22 mouse cellular contexts compared by ENCODE assay signal in the genomic region with DNA sequence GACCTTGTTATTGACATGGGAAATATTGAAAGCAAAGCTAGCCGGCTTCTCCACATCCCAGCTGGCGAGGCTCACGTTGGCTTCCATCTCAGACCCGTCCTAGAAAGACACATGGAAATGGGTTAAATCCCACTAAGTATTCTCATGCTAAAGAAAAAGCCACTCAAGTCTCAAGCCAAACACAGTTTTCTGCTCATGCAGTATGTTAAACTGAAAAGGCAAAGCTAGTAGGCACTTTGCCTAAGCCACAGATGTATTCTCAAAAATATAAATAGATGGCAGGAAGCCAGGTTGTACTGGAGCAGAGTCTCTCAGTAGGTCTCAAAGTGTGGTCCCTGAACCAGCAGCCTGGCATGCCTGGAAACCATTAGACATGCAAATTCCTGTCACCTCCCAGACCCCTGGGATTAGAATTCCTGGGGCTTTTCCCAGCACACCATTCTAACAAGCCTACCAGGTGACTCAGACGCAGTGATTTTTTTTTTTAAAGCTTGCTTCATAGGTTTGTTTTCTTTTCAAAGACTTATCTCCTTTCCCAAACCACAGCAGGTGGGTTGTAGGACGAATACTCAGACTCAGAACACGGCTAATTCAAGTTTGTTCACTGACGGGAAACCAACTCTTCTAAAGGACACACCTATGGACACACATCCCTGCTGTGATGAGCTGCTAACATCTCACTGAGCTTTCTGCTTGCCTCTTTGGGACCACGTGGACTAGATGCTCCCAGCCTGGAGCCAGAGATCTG. TPM values are rescaled to one million over a fixed set of nuclear protein-coding genes. Genes with fewer than 3 reads are reported as not detected.
A peak's percentile ranks its signal among the peaks of the same experiment; 100 is the strongest.
DNase-seq lines count a peak whose midpoint lies in the region; ATAC-seq lines count a peak whose summit lies in the region.
"Had no signal": no experiment of that assay in that cellular context is flagged by ENCODE, and none has a peak within 500 bp of the region (broad histone marks: within the 10 kb centered on the region; RNA-seq: fewer than 3 reads in every experiment).

No protein-coding gene starts in this region.

- ATAC-seq in hindbrain, embryonic 11.5 days (ENCODE audit: low FRiP score) = no peak
- no peak for ATAC-seq in hindbrain, embryonic 16.5 days
- ATAC-seq: activated CD4-positive, CD25-positive, alpha-beta regulatory T cell, adult 4 months; liver, postnatal 0 days; midbrain, embryonic 15.5 days had no signal

- H3K27me3 ChIP-seq in hindbrain, embryonic 11.5 days (ENCODE audit: control insufficient read depth, insufficient read depth, low read length) = no peaks in the 10 kb centered on the region
- no peaks in the 10 kb centered on the region for H3K27me3 ChIP-seq in hindbrain, embryonic 16.5 days (replicated peaks; ENCODE audit: control insufficient read depth, insufficient read depth, low read length)
- H3K27me3 ChIP-seq: hindbrain, embryonic 12.5 days; midbrain, embryonic 15.5 days; neural tube, embryonic 15.5 days; stomach, embryonic 15.5 days had no signal

- H3K4me1 ChIP-seq in hindbrain, embryonic 11.5 days (replicated peaks; ENCODE audit: control insufficient read depth, insufficient read depth, low read length) = no peaks in the 10 kb centered on the region
- H3K4me1 ChIP-seq in hindbrain, embryonic 16.5 days (ENCODE audit: control insufficient read depth, insufficient read depth, low read depth, low read length) = no peaks in the 10 kb centered on the region
- H3K4me1 ChIP-seq: heart, embryonic 10.5 days; hindbrain, embryonic 12.5 days; midbrain, embryonic 15.5 days; neural tube, embryonic 15.5 days; stomach, embryonic 15.5 days had no signal

- WGBS in hindbrain, embryonic 11.5 days = 56% methylated on average over 9 of the region's 9 CpGs
- WGBS in hindbrain, embryonic 16.5 days = 55% methylated on average over 9 of the region's 9 CpGs

- no peaks in the 10 kb centered on the region for H3K36me3 ChIP-seq in hindbrain, embryonic 11.5 days (ENCODE audit: control insufficient read depth, insufficient read depth, low read length)
- H3K36me3 ChIP-seq in hindbrain, embryonic 16.5 days (ENCODE audit: control insufficient read depth, insufficient read depth, low read length) = no peaks in the 10 kb centered on the region; the same call in 1 of the 2 replicates

- no peak overlapping the region for H3K4me2 ChIP-seq in hindbrain, embryonic 11.5 days (replicated peaks; ENCODE audit: low read depth, low read length)
- H3K4me2 ChIP-seq in hindbrain, embryonic 16.5 days (ENCODE audit: low read length) = no peak overlapping the region
- H3K4me2 ChIP-seq: hindbrain, embryonic 12.5 days; midbrain, embryonic 15.5 days; neural tube, embryonic 15.5 days; stomach, embryonic 15.5 days had no signal

- no peak overlapping the region for H3K27ac ChIP-seq in hindbrain, embryonic 11.5 days (ENCODE audit: low read depth, low read length)
- H3K27ac ChIP-seq in hindbrain, embryonic 16.5 days (ENCODE audit: low read depth, low read length) = no peak overlapping the region
- H3K27ac ChIP-seq: heart, embryonic 10.5 days; hindbrain, embryonic 12.5 days; layer of hippocampus, adult 2 months; midbrain, embryonic 15.5 days; neural tube, embryonic 15.5 days; stomach, embryonic 15.5 days had no signal

- peak; percentile 4 to 33 for DNase-seq in left cerebral cortex, postnatal 25 days (ENCODE audit: low spot score in 2 of 2)
- DNase-seq in left cerebral cortex, adult 8-10 months (ENCODE audit: low spot score in 2 of 2) = no peak
- DNase-seq in Muller cell, postnatal 12 days (ENCODE audit: inconsistent ontology term) = peak; percentile 48
- peak; percentile 23 for DNase-seq in brain, adult 2 months (ENCODE audit: low read depth, low spot score)
- DNase-seq in hindbrain, embryonic 11.5 days (ENCODE audit: low spot score) = no peak
- no peak for DNase-seq in thymus, postnatal 4 days
- DNase-seq: adrenal gland, postnatal 14 days; cerebellum, adult 2 months; cerebellum, postnatal 36 days; kidney, adult 8-10 months; kidney, postnatal 14 days; liver, postnatal 0 days; lung, postnatal 10 days; thymus, adult 18-20 months had no signal

- no peak overlapping the region for H3K9ac ChIP-seq in hindbrain, embryonic 11.5 days (ENCODE audit: low read depth, low read length)
- H3K9ac ChIP-seq in hindbrain, embryonic 16.5 days (ENCODE audit: low read depth, low read length) = no peak overlapping the region
- H3K9ac ChIP-seq: hindbrain, embryonic 12.5 days; liver, postnatal 0 days; midbrain, embryonic 15.5 days; neural tube, embryonic 15.5 days; stomach, embryonic 15.5 days had no signal

- no peak overlapping the region for H3K4me3 ChIP-seq in hindbrain, embryonic 11.5 days (ENCODE audit: low read depth, low read length)
- no peak overlapping the region for H3K4me3 ChIP-seq in hindbrain, embryonic 16.5 days (ENCODE audit: low read length)
- H3K4me3 ChIP-seq: heart, embryonic 10.5 days; hindbrain, embryonic 12.5 days; layer of hippocampus, adult 2 months; midbrain, embryonic 15.5 days; neural tube, embryonic 15.5 days; stomach, embryonic 15.5 days had no signal

- H3K9me3 ChIP-seq in hindbrain, embryonic 11.5 days (ENCODE audit: control insufficient read depth, low read length) = no peaks in the 10 kb centered on the region
- no peaks in the 10 kb centered on the region for H3K9me3 ChIP-seq in hindbrain, embryonic 16.5 days (ENCODE audit: control insufficient read depth, low read length)
- H3K9me3 ChIP-seq: heart, embryonic 10.5 days; hindbrain, embryonic 12.5 days; midbrain, embryonic 15.5 days; neural tube, embryonic 15.5 days; stomach, embryonic 15.5 days had no signal

- intact Hi-C loops in left cerebral cortex, postnatal 25 days (cut with DNase I) = loop anchor here (5.0 kb wide), 1 partner anchor 40 kb away; no protein-coding TSS in a partner anchor

RNA-seq across cellular contexts. Expression of gene Dut, which starts 55.1 kb away (rescaled TPM):
- 10 to 100 TPM; 23.2 to 23.7 TPM for total RNA-seq in left cerebral cortex, postnatal 25 days (2021)
- 10 to 100 TPM; 21.4 to 27.2 (median 24.6) TPM for total RNA-seq in left cerebral cortex, adult 8-10 months (2022)
- 176 and 187 TPM in 2 replicates for polyA plus RNA-seq in hindbrain, embryonic 11.5 days (2014; fragmentation: Nextera tagmentation; extraction: Ambion mirVana)
- polyA plus RNA-seq in hindbrain, embryonic 16.5 days (2015; fragmentation: Nextera tagmentation; extraction: Ambion mirVana) = 72.8 and 75.4 TPM in 2 replicates

Comparison
In these comparisons a context has a peak if more than half of its experiments do, and no peak if none do; other contexts are left out.
1. DNase-seq: peak in left cerebral cortex, postnatal 25 days (2 of 2), Muller cell, postnatal 12 days (single experiment) and brain, adult 2 months (single experiment); none in left cerebral cortex, adult 8-10 months (0 of 2), hindbrain, embryonic 11.5 days (single experiment) and thymus, postnatal 4 days (single experiment).